Mouse (Mus musculus) lung, embryonic 15.5 days (tissue): Measurements from ENCODE around the gene Klk14. TPM values are rescaled to one million over a fixed set of nuclear protein-coding genes. Genes with fewer than 3 reads are reported as not detected.
"Not testable (repeated sequence)": the region's sequence is repeated elsewhere in the genome, so short reads cannot be mapped to it uniquely, and the experiment has no call there.

ENCODE experiments used
- ATAC-seq: fragments of 200-750 bp; cut with Nextera tagmentation; 2 replicates; pipeline ENCODE4 v1.8.0; 2017; ENCODE audit warnings: moderate number of reproducible peaks, borderline replicate concordance; ENCODE audit not compliant: low FRiP score, low TSS enrichment; ENCODE audit errors: extremely low read depth
- H3K27ac ChIP-seq: fragments of 300-500 bp; sonication (generic); 2 replicates; pipeline ENCODE4 v1.5.1; 2015; ENCODE audit warnings: moderate library complexity, mild to moderate bottlenecking, inconsistent platforms
- H3K27me3 ChIP-seq: fragments of 300-500 bp; sonication (generic); 2 replicates; pipeline ENCODE4 v1.6.1; 2015; ENCODE audit warnings: inconsistent platforms
- H3K36me3 ChIP-seq: fragments of 300-500 bp; sonication (generic); 2 replicates; pipeline ENCODE4 v1.6.1; 2015; ENCODE audit warnings: inconsistent platforms
- H3K4me1 ChIP-seq: fragments of 300-500 bp; sonication (generic); 2 replicates; pipeline ENCODE4 v1.6.1; 2015; ENCODE audit warnings: inconsistent platforms
- H3K4me2 ChIP-seq: fragments of 300-500 bp; sonication (generic); 2 replicates; pipeline ENCODE4 v1.6.1; 2015; ENCODE audit warnings: inconsistent platforms, mild to moderate bottlenecking, moderate library complexity
- H3K4me3 ChIP-seq: fragments of 300-500 bp; sonication (generic); 2 replicates; pipeline ENCODE4 v1.5.1; 2015; ENCODE audit warnings: mild to moderate bottlenecking, inconsistent platforms
- H3K9ac ChIP-seq: fragments of 300-500 bp; sonication (generic); 2 replicates; pipeline ENCODE4 v1.6.1; 2015; ENCODE audit warnings: inconsistent platforms
- H3K9me3 ChIP-seq: fragments of 300-500 bp; sonication (generic); 2 replicates; pipeline ENCODE4 v1.6.1; 2016; ENCODE audit warnings: inconsistent platforms
- WGBS: fragments of 180-500 bp; shearing (Covaris S2); methylation state at CpG from one replicate; pipeline ENCODE4 v1.1.7; 2015; 5-methylcytosine and 5-hydroxymethylcytosine counted together
- polyA plus RNA-seq: library from polyadenylated mRNA; unstranded; fragments of >200 nt; fragmentation: Nextera tagmentation; extraction: Ambion mirVana; gene quantifications from 2 replicates; pipeline ENCODE4 v1.2.1, GENCODE M21; 2015

Gene Klk14
- polyA plus RNA-seq = not detected in 2 replicates

- 0 out of 2 replicates have a peak, but pooled peaks cover under 1% of the 10 kb centered on the region for H3K4me1 ChIP-seq
- no peak within 1 kb of the TSS for H3K4me2 ChIP-seq
- H3K27me3 ChIP-seq = no peaks in the 10 kb centered on the region
- no peak within 1 kb of the TSS for H3K4me3 ChIP-seq
- no peak for ATAC-seq
- no peaks in the 10 kb centered on the region for H3K36me3 ChIP-seq
- no peak within 1 kb of the TSS for H3K9ac ChIP-seq
- H3K9me3 ChIP-seq = no peaks in the 10 kb centered on the region
- no peak within 1 kb of the TSS for H3K27ac ChIP-seq
Observed at GRCm38 (mm10) chr7:43690118-43690517, at the start of gene Klk14. Klk14 (plus strand) TSS chr7:43690418.

DNA sequence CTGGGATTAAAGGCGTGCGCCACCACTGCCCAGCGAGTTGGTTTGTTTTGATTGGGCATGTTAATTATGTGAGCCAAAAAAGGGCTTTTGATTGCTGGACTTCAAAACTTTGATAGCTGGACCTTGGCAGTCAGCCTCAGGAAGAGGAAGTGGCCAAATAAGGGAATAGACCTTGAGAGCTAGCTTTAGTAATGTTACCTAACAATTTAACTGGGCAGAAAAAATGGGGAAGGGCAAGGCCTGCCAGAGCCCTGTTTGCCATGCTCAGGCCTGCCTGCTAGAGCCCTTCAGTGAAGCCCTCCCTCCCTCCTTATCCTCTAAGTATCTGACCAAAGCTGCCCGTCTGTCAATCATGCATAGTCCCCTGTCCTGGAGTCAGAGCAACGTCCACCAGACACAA lies 47.6 kb upstream of the Klk14 start:
- H3K4me3 ChIP-seq = no peak overlapping the region
- H3K9ac ChIP-seq = no peak overlapping the region
- no peaks in the 10 kb centered on the region for H3K9me3 ChIP-seq
- WGBS = 70% methylated on average over 5 of the region's 5 CpGs
- H3K27me3 ChIP-seq = no peaks in the 10 kb centered on the region
- H3K4me2 ChIP-seq = no peak overlapping the region
- 0 out of 2 replicates have a peak, but pooled peaks cover 5% of the 10 kb centered on the region for H3K4me1 ChIP-seq
- no peak for ATAC-seq
- no peak overlapping the region for H3K27ac ChIP-seq
- no peaks in the 10 kb centered on the region for H3K36me3 ChIP-seq

- Histone ChIP-seq H3K27me3 (no peaks in the 10 kb centered on the region), H3K4me1 (0 out of 2 replicates have a peak, but pooled peaks cover 5% of the 10 kb centered on the region), H3K9ac (no peak overlapping the region), H3K27ac (no peak overlapping the region), H3K36me3 (no peaks in the 10 kb centered on the region), H3K9me3 (no peaks in the 10 kb centered on the region), H3K4me3 (no peak overlapping the region), H3K4me2 (no peak overlapping the region)
- WGBS = 70% methylated on average over 17 of the region's 17 CpGs
- ATAC-seq = no peak
Observed at GRCm38 (mm10) chr7:43643046-43643652, 47.1 kb upstream of the Klk14 start.

DNA sequence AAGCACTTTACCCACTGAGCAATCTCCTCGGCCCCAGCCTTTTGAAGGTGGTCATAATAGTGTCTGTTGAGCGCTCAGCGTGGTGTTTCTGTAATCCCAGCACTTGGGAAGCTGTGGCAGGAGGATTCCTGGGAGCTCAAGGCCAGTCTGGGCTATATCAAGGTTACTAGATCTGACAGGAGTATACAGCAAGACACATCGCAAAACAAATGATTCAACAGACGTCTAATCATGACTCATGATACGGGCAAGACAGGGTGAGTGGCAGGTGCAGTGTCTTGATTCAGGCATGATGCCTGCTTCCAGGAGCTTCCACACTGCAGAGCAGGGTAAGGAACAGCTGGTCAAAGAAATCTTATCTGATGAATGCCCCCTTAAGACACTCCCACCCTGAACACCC lies 37.5 kb upstream of the Klk14 start:
- Histone ChIP-seq H3K36me3 (no peaks in the 10 kb centered on the region), H3K27me3 (no peaks in the 10 kb centered on the region), H3K4me3 (no peak overlapping the region), H3K27ac (no peak overlapping the region), H3K4me2 (no peak overlapping the region), H3K9me3 (no peaks in the 10 kb centered on the region), H3K4me1 (no peaks in the 10 kb centered on the region), H3K9ac (no peak overlapping the region)
- no peak for ATAC-seq
- WGBS = 80% methylated on average over 6 of the region's 6 CpGs

DNA sequence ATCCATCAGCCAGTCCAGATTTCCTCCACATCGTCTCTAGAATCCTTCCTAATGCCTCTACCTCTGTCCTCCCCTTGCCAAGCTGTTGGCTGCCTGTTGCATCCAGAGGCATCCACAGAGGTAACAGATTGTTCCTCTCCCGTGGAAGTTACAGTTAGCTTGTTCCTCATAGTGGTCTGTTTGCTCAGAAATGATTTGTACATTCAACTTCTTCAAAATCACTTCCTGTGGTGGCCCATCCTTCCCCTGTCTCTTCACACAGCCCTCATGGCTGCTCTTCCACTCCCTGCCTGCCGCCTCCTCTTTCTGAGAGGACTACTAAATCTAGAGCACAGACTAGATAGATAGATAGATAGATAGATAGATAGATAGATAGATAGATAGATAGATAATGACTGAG lies 35.7 kb upstream of the Klk14 start:
- Histone ChIP-seq H3K9ac (no peak overlapping the region), H3K27ac (no peak overlapping the region), H3K36me3 (no peaks in the 10 kb centered on the region), H3K9me3 (no peaks in the 10 kb centered on the region), H3K4me2 (no peak overlapping the region), H3K4me1 (no peaks in the 10 kb centered on the region), H3K4me3 (no peak overlapping the region), H3K27me3 (no peaks in the 10 kb centered on the region)
- WGBS = 61% methylated on average over 3 of the region's 3 CpGs
- no peak for ATAC-seq

GRCm38 (mm10) chr7:43656232-43656631 lies 34.0 kb upstream of the Klk14 start:
- 72% methylated on average over 6 of the region's 6 CpGs for WGBS
- no peak overlapping the region for H3K4me3 ChIP-seq
- H3K36me3 ChIP-seq = no peaks in the 10 kb centered on the region
- no peak overlapping the region for H3K4me2 ChIP-seq
- ATAC-seq = no peak
- no peaks in the 10 kb centered on the region for H3K9me3 ChIP-seq
- no peak overlapping the region for H3K9ac ChIP-seq
- no peak overlapping the region for H3K27ac ChIP-seq
- no peaks in the 10 kb centered on the region for H3K4me1 ChIP-seq
- no peaks in the 10 kb centered on the region for H3K27me3 ChIP-seq

- Histone ChIP-seq H3K4me1 (no peaks in the 10 kb centered on the region), H3K9me3 (no peaks in the 10 kb centered on the region), H3K4me3 (no peak within 1 kb of the TSS), H3K4me2 (no peak within 1 kb of the TSS), H3K9ac (no peak within 1 kb of the TSS), H3K27ac (no peak within 1 kb of the TSS), H3K27me3 (no peaks in the 10 kb centered on the region), H3K36me3 (no peaks in the 10 kb centered on the region)
- 79% methylated on average over 1 of the region's 1 CpGs for WGBS
- no peak for ATAC-seq
Observed at GRCm38 (mm10) chr7:43660002-43660401, 30.2 kb upstream of the Klk14 start, which contains the start of gene Siglece. Siglece (minus strand) TSS chr7:43660161.

- Histone ChIP-seq H3K9ac (no peak overlapping the region), H3K36me3 (no peaks in the 10 kb centered on the region), H3K4me3 (no peak overlapping the region), H3K4me2 (no peak overlapping the region), H3K27me3 (no peaks in the 10 kb centered on the region), H3K9me3 (no peaks in the 10 kb centered on the region), H3K4me1 (no peaks in the 10 kb centered on the region), H3K27ac (no peak overlapping the region)
- WGBS = 88% methylated on average over 1 of the region's 1 CpGs
- ATAC-seq = no peak
Observed at GRCm38 (mm10) chr7:43662804-43663203, 27.4 kb upstream of the Klk14 start.

DNA sequence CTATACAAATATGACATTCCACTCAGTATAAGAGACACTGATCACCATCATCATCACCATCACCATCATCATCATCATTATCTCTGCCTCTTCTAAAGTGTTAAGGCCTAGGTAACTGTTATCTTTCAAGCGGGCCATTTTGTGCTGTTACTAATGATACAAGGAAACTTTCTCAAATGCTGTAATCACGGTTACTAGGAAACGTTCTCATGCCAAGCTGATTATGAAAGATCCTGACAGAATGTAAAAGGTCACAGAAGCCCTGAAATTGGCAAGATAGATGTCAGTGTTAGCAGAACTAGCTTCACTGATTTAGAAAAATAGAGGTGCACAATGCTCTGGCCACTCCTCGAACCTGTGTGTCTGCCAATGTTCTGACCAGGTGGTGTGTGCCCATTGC lies 23.0 kb upstream of the Klk14 start:
- not testable (repeated sequence) for H3K4me1 ChIP-seq, ATAC-seq, H3K9ac ChIP-seq, H3K36me3 ChIP-seq, H3K4me2 ChIP-seq, H3K9me3 ChIP-seq, H3K4me3 ChIP-seq, H3K27me3 ChIP-seq, H3K27ac ChIP-seq
- 72% methylated on average over 4 of the region's 4 CpGs for WGBS

- H3K4me1 ChIP-seq = peaks cover 8% of the 10 kb centered on the region
- no peaks in the 10 kb centered on the region for H3K27me3 ChIP-seq
- no peak overlapping the region for H3K27ac ChIP-seq
- WGBS = 14% methylated on average over 3 of the region's 3 CpGs
- H3K9ac ChIP-seq = no peak overlapping the region
- no peak overlapping the region for H3K4me3 ChIP-seq
- no peak for ATAC-seq
- H3K36me3 ChIP-seq = no peaks in the 10 kb centered on the region
- no peaks in the 10 kb centered on the region for H3K9me3 ChIP-seq
- no peak overlapping the region for H3K4me2 ChIP-seq
Observed at GRCm38 (mm10) chr7:43668582-43668981, 21.6 kb upstream of the Klk14 start.

GRCm38 (mm10) chr7:43671064-43671808 lies 19.0 kb upstream of the Klk14 start:
- Histone ChIP-seq H3K27ac (0 out of 2 replicates have a peak overlapping the region, but pooled peaks have one; percentile 20), H3K9me3 (no peaks in the 10 kb centered on the region), H3K4me1 (peaks cover 8% of the 10 kb centered on the region), H3K9ac (no peak overlapping the region), H3K4me3 (peak overlapping the region; percentile 65), H3K27me3 (no peaks in the 10 kb centered on the region), H3K36me3 (peaks cover 14% of the 10 kb centered on the region), H3K4me2 (peak overlapping the region; percentile 79)
- no peak; the same call in 1 of the 2 replicates for ATAC-seq
- 66% methylated on average over 11 of the region's 11 CpGs for WGBS

- no peaks in the 10 kb centered on the region for H3K27me3 ChIP-seq
- peak within 1 kb of the TSS; percentile 65 for H3K4me3 ChIP-seq
- peak within 1 kb of the TSS; percentile 49 for H3K27ac ChIP-seq
- no peaks in the 10 kb centered on the region for H3K9me3 ChIP-seq
- peak; percentile 96 for ATAC-seq
- H3K36me3 ChIP-seq = peaks cover 21% of the 10 kb centered on the region
- peak within 1 kb of the TSS; percentile 68 for H3K9ac ChIP-seq
- WGBS = under 1% methylated on average over 26 of the region's 26 CpGs
- peaks cover 8% of the 10 kb centered on the region for H3K4me1 ChIP-seq
- peak within 1 kb of the TSS; percentile 79 for H3K4me2 ChIP-seq
Observed at GRCm38 (mm10) chr7:43671809-43672580, 18.2 kb upstream of the Klk14 start, which contains the start of gene Ctu1. Ctu1 (plus strand) TSS chr7:43672016.
